Mouse (Mus musculus) c-Kit-positive CD71-positive TER-119-negative erythroid progenitor cells, embryonic 14.5 days (primary cell): ENCODE data around the gene Cyb5r4.
"Not testable (repeated sequence)": the region's sequence is repeated elsewhere in the genome, so short reads cannot be mapped to it uniquely, and the experiment has no call there.

Experiments used
- DNase-seq: peaks from one replicate; pipeline ENCODE4 v3.0.0-alpha.2; 2013; ENCODE audit warnings: low read depth

Gene Cyb5r4

GRCm38 (mm10) chr9:87021778-87022523 is at the start of gene Cyb5r4:
Gene Cyb5r4, plus strand, starts transcription at chr9:87022014.
- peak; percentile 89 for DNase-seq

- DNase-seq = not testable (repeated sequence)
Observed at GRCm38 (mm10) chr9:86972471-86972870, 49.3 kb upstream of the Cyb5r4 start.

GRCm38 (mm10) chr9:86973562-86973961 is 48.3 kb upstream of the Cyb5r4 start:
- no peak for DNase-seq

GRCm38 (mm10) chr9:86976896-86977295 is 44.9 kb upstream of the Cyb5r4 start:
- no peak for DNase-seq

DNA sequence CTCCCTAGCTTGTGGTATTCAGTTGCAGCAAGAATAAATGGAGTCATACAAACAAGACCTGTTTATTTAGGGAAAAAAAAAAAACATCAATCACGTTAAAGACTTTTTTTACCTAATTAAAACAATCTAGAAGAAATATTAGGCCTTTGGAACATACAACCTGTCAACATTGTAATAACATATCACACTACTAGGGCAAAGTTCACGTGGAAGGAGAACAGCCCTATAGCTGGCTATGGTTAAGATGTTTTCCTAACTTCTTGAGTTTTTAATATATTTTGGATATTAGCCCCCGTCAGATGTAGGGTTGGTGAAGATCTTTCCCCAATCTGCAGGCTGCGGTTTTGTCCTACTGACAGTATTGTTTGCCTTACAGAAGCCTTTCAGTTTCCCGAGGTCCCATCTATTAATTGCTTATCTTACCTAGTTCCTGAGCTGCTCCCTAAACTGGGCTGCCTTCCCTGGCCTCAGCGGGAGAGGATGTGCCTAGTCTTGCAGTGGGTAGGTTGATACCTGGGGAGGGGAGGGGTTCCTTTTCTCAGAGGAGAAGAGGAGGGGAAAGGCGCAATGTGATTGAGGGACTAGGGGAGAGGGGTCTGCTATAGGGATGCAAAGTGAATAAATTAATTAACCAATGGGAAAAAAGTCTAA is 43.4 kb upstream of the Cyb5r4 start:
- no peak for DNase-seq

- DNase-seq = no peak
Observed at GRCm38 (mm10) chr9:86980048-86980447, 41.8 kb upstream of the Cyb5r4 start.

- DNase-seq = no peak
Observed at GRCm38 (mm10) chr9:86980942-86981341, 40.9 kb upstream of the Cyb5r4 start.

GRCm38 (mm10) chr9:86981551-86981950 is 40.3 kb upstream of the Cyb5r4 start:
- DNase-seq = no peak

DNA sequence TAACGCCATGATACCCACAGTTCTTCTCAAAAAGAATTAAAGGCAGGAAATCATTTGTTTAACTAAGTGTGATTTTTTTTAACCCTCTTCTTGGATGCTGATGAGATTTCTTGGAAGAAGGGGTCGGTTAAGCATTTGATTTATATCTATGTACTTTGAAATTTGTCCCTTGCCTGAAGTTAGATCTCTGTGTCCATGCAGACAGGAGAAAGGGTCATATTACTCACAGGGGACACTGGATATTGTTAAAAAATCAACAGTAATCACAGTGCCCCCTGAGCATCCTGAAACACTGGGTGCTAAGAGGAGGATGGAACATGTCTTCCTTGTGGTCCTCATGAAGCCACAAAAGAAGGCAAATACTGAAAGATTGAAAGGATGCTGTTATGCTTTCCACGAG is 37.2 kb upstream of the Cyb5r4 start:
- DNase-seq = no peak

GRCm38 (mm10) chr9:86985105-86985504 is 36.7 kb upstream of the Cyb5r4 start:
- DNase-seq = no peak

- no peak for DNase-seq
Observed at GRCm38 (mm10) chr9:86986703-86987296, 35.0 kb upstream of the Cyb5r4 start.

- DNase-seq = no peak
Observed at GRCm38 (mm10) chr9:86989822-86990221, 32.0 kb upstream of the Cyb5r4 start.

DNA sequence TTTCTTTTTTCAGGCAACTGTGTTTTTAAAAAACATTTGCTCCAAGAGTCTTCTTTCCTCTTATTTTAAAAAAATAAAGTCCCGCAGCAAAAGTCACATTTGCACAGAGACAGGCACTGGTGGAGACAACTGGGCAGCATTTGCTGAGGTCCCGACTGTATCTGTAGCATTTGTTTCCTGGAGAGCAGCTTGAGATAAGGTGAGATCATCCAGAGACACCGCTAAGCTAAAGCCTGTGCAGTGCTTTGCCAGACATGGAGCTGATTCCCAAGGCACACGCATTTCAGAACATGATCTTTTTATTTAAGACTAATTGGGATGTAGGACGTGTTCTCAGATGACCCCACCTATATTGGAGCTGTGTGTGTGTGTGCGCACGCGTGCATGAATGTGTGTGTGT is 30.1 kb upstream of the Cyb5r4 start:
- DNase-seq = no peak

GRCm38 (mm10) chr9:86997046-86997691 is 24.6 kb upstream of the Cyb5r4 start:
- no peak for DNase-seq

DNA sequence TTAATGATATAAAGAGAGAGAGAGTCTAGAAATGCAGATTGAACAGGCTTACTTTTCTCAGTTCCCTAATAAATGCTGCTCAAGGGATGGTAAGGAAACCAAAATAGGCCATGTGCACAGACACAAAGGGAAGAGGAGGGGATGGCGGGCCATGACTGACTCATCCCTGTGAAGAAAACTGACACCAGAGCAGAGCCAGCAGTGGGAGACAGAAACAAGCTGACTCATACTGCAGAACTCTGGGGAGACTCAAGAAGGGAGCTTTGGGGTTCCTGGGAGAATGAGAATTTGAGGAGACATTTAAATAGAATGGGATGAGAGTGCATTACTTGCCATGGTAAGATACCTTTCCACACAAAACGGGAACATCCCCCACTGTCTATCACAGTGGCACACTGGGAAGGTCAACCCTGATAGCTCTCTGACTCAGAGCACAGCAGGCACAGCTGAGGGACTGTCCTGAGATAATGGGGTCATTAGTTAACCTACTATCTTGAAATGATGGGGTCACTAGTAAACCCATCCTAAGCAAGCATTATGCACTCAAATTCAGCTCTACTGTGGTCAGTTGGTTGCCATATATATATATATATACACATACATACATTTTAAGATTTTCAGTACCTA is 21.7 kb upstream of the Cyb5r4 start:
- no peak for DNase-seq

- no peak for DNase-seq
Observed at GRCm38 (mm10) chr9:87004701-87005434, 16.9 kb upstream of the Cyb5r4 start.

GRCm38 (mm10) chr9:87005435-87005779 is 16.4 kb upstream of the Cyb5r4 start:
- DNase-seq = no peak

GRCm38 (mm10) chr9:87008507-87008906 is 13.3 kb upstream of the Cyb5r4 start:
- DNase-seq = no peak

GRCm38 (mm10) chr9:87008919-87009318 is 12.9 kb upstream of the Cyb5r4 start:
- no peak for DNase-seq

GRCm38 (mm10) chr9:87015288-87015937 is 6.4 kb upstream of the Cyb5r4 start, which contains the start of gene Ripply2:
Gene Ripply2, plus strand, starts transcription at chr9:87015537.
- DNase-seq = no peak

GRCm38 (mm10) chr9:87015938-87016294 is 5.9 kb upstream of the Cyb5r4 start:
- no peak for DNase-seq
